Mouse (Mus musculus) midbrain, embryonic 16.5 days (tissue): ENCODE data around the gene Galntl5. TPM values are rescaled to one million over a fixed set of nuclear protein-coding genes. Genes with fewer than 3 reads are reported as not detected.

Experiments used
- ATAC-seq: fragments of 200-750 bp; cut with Nextera tagmentation; 2 replicates; pipeline ENCODE4 v1.8.0; 2017; ENCODE audit warnings: moderate TSS enrichment
- H3K27ac ChIP-seq: fragments of 300-500 bp; sonication (generic); 2 replicates; pipeline ENCODE4 v1.5.1; 2014; ENCODE audit warnings: mild to moderate bottlenecking, low read length, mixed read lengths
- H3K27me3 ChIP-seq: fragments of 300-500 bp; sonication (generic); 2 replicates; pipeline ENCODE4 v1.6.1; 2014; ENCODE audit warnings: low read depth, low read length, mixed read lengths; ENCODE audit not compliant: control insufficient read depth, insufficient read depth
- H3K36me3 ChIP-seq: fragments of 300-500 bp; sonication (generic); 2 replicates; pipeline ENCODE4 v1.6.1; 2014; ENCODE audit warnings: mild to moderate bottlenecking, low read length, moderate library complexity, mixed read lengths; ENCODE audit not compliant: control insufficient read depth, insufficient read depth
- H3K4me1 ChIP-seq: fragments of 300-500 bp; sonication (generic); 2 replicates; pipeline ENCODE4 v1.6.1; 2014; ENCODE audit warnings: mild to moderate bottlenecking, low read length, mixed read lengths; ENCODE audit not compliant: control insufficient read depth, insufficient read depth
- H3K4me2 ChIP-seq: fragments of 300-500 bp; sonication (generic); 2 replicates; pipeline ENCODE4 v1.6.1; 2014; ENCODE audit warnings: mild to moderate bottlenecking, low read length, mixed read lengths
- H3K4me3 ChIP-seq: fragments of 300-500 bp; sonication (generic); 2 replicates; pipeline ENCODE4 v1.5.1; 2014; ENCODE audit warnings: low read depth, mild to moderate bottlenecking, low read length, moderate library complexity, mixed read lengths
- H3K9ac ChIP-seq: fragments of 300-500 bp; sonication (generic); 2 replicates; pipeline ENCODE4 v1.6.1; 2014; ENCODE audit warnings: low read depth, low read length, mixed read lengths
- H3K9me3 ChIP-seq: fragments of 300-500 bp; sonication (generic); replicated peaks from 2 replicates; pipeline ENCODE4 v1.6.1; 2014; ENCODE audit warnings: mild to moderate bottlenecking, low read length, mixed read lengths; ENCODE audit not compliant: control insufficient read depth, poor library complexity, severe bottlenecking
- WGBS: fragments of 180-500 bp; shearing (Covaris S2); extraction: QIAGEN DNeasy Blood & Tissue Kit; methylation state at CpG from one replicate; pipeline ENCODE4 v1.1.7; 2014; 5-methylcytosine and 5-hydroxymethylcytosine counted together
- microRNA-seq: library from miRNA; unstranded; fragments of <30 nt; microRNA quantifications from one replicate; pipeline ENCODE4, GENCODE M21; 2017
- polyA plus RNA-seq: library from polyadenylated mRNA; unstranded; fragments of >200 nt; fragmentation: Nextera tagmentation; extraction: Ambion mirVana; gene quantifications from 2 replicates; pipeline ENCODE4 v1.2.1, GENCODE M21; 2015

Galntl5 gene
- polyA plus RNA-seq, 1 experiment from 2014 or later = not detected

DNA sequence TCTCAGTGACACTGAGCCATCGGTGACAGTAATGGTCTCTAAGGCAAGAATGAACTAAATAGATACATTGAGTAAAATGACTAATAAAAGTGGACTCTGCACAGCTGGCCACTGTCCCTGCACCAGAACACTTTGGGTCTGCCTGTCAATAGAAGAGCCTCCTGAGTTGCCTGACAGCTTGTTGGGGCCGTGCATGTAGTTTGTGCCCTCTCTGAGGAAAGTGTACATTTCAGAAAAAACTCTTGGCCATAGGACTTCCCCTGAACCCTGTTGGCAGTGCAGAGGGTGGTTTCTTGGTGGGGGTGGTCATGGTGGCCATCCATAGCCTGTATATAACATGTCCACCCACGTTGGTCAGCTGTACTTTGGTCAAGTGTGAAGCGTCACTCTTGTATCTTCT lies 73.2 kb downstream of the Galntl5 start:
- Histone ChIP-seq H3K9me3 (no peaks in the 10 kb centered on the region), H3K9ac (no peak overlapping the region), H3K27me3 (no peaks in the 10 kb centered on the region), H3K4me1 (no peaks in the 10 kb centered on the region), H3K4me2 (no peak overlapping the region), H3K4me3 (no peak overlapping the region), H3K36me3 (peaks cover 42% of the 10 kb centered on the region), H3K27ac (no peak overlapping the region)
- WGBS = 93% methylated on average over 4 of the region's 4 CpGs
- ATAC-seq = no peak

DNA sequence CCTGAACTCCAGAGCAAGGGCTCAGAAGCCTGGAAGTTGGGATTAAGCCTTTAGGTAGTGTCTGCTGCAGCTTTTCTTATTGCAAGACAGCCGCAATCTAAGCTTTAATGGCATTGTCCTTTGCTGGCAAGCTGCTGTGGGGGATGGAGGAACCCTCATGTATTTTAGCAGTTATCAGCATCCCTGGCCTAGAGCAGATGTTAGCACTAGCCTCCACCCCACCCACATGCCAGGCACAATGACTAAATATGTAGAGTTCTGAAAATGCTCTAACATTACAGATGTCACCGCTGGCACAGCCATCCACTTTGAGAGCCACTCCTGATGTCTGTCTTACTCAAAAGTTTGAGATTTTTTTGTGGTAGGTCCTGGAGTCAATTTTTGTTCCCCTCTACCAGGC lies 75.4 kb downstream of the Galntl5 start:
- Histone ChIP-seq H3K27me3 (no peaks in the 10 kb centered on the region), H3K9me3 (no peaks in the 10 kb centered on the region), H3K4me1 (no peaks in the 10 kb centered on the region), H3K4me2 (no peak overlapping the region), H3K9ac (no peak overlapping the region), H3K27ac (no peak overlapping the region), H3K36me3 (peaks cover 33% of the 10 kb centered on the region), H3K4me3 (no peak overlapping the region)
- no peak for ATAC-seq
- WGBS = 70% methylated on average over 2 of the region's 2 CpGs

DNA sequence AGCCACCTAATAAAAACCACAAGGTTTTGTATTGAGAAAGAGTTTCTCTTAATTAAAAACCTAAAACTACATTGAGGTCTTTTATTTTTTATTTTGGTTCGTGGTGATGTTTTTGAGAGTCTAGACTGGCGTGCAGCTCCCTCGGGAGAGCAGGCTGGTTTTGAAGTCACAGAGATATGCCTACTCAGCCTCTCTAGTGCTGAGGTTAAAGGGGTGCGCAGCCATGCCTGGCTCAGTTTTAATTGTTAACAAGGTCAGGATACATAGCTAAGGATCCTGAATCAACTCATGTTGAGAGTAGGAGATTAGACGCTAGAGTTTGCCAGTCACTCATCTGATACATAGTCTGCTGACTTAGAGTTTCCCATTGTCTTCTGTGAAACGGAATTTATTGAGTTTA lies 80.2 kb downstream of the Galntl5 start:
- no peak for ATAC-seq
- Histone ChIP-seq H3K36me3 (peaks cover 21% of the 10 kb centered on the region), H3K4me3 (no peak overlapping the region)

DNA sequence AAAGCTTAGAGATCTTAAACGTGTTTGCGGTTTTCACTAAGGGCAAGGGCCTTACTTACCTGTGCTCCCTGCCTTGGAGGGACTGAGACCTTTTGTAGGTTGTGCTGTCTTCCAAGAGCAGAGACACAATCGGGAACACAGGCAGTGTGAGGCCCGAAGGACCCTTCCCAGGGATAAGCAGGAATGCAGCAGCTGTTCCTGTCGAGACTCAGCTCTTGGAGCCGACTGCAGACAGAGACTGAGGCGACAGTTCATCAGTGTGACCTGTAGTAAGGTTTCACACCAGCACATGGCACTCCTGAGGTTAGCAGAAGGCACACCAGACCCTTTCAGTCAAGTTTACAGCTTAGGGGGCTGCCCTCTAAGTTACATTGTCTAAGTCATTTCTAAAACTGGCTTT lies 81.0 kb downstream of the Galntl5 start:
- H3K27ac ChIP-seq = no peak overlapping the region
- H3K4me3 ChIP-seq = no peak overlapping the region
- no peaks in the 10 kb centered on the region for H3K27me3 ChIP-seq
- H3K36me3 ChIP-seq = peaks cover 23% of the 10 kb centered on the region
- H3K9me3 ChIP-seq = no peaks in the 10 kb centered on the region
- no peak for ATAC-seq
- H3K4me2 ChIP-seq = no peak overlapping the region
- H3K9ac ChIP-seq = no peak overlapping the region
- 87% methylated on average over 7 of the region's 7 CpGs for WGBS
- H3K4me1 ChIP-seq = no peaks in the 10 kb centered on the region

More for the DNA sequence above, 80.2 kb downstream of the Galntl5 start:
- Histone ChIP-seq H3K4me1 (no peaks in the 10 kb centered on the region), H3K4me2 (no peak overlapping the region), H3K27ac (no peak overlapping the region), H3K9ac (no peak overlapping the region), H3K27me3 (no peaks in the 10 kb centered on the region), H3K9me3 (no peaks in the 10 kb centered on the region)
- WGBS = 85% methylated on average over 6 of the region's 6 CpGs

DNA sequence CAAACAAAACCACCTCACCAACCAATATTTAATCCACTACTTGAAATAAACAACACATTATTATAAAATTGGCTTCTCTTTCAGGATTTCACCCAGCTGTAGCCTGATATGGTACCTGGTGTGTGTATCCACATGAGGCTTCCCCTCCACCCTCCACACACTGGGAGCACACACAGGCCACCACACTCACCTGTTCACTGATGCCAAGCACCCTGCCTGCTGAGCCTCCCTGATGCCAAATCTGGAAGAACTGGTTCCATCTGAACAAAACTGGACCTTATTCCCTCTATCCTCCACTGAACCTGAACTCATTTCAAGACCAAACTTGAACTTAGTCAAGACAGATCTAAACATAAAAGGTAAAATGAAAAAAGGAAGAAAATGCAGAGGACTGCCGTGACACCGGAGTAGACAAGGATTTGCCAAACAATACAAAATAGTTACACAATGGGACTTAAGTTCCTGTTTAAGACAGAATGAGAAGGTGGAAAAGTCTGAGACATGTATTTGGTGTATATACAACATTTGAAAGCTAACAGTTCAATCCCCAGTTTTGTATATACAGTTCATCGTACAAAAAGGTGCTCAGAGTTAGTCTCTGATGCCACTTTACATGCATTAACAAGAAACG lies 87.1 kb downstream of the Galntl5 start:
- Histone ChIP-seq H3K36me3 (peaks cover 33% of the 10 kb centered on the region), H3K4me2 (no peak overlapping the region), H3K4me1 (no peaks in the 10 kb centered on the region), H3K27ac (no peak overlapping the region), H3K27me3 (no peaks in the 10 kb centered on the region), H3K9me3 (no peaks in the 10 kb centered on the region), H3K4me3 (no peak overlapping the region), H3K9ac (no peak overlapping the region)
- WGBS = 87% methylated on average over 4 of the region's 4 CpGs
- no peak for ATAC-seq

Small RNAs within 50 kb of the gene (microRNA-seq; reads per million reads assigned to microRNA genes)
- not detected for gene Gm26051

Other genes with a start within 250 kb of the Galntl5 start
- gene Prkag2, start 80.8 kb upstream of the Galntl5 start, polyA plus RNA-seq = 112 and 118 TPM in 2 replicates
- 51.4 and 58.1 TPM in 2 replicates for gene Galnt11, start 40.4 kb downstream of the Galntl5 start, polyA plus RNA-seq
- gene E130116L18Rik, start 41.7 kb downstream of the Galntl5 start, polyA plus RNA-seq = not detected in 2 replicates